Mouse (Mus musculus): ENCODE results near the gene Meig1. TPM values are rescaled to one million over a fixed set of nuclear protein-coding genes. Genes with fewer than 3 reads are reported as not detected.
A peak's percentile ranks its signal among the peaks of the same experiment; 100 is the strongest.
"Not testable (repeated sequence)": the region's sequence is repeated elsewhere in the genome, so short reads cannot be mapped to it uniquely, and the experiment has no call there.

Meig1 gene
- polyA plus RNA-seq, 1 experiment from 2014 or later: 6.3 TPM

- Histone ChIP-seq H3K9ac (ENCODE audit: low read length) (peak overlapping the region; percentile 67), H3K36me3 (ENCODE audit: control insufficient read depth, insufficient read depth, low read length) (peaks cover 3% of the 10 kb centered on the region; the same call in 1 of the 2 replicates), H3K9me3 (replicated peaks; ENCODE audit: control insufficient read depth, low read length) (no peaks in the 10 kb centered on the region), H3K27ac (ENCODE audit: low read depth, low read length) (no peak overlapping the region), H3K4me3 (ENCODE audit: low read depth, low read length) (peak overlapping the region; percentile 71), H3K27me3 (replicated peaks; ENCODE audit: control insufficient read depth, insufficient read depth, low read length) (no peaks in the 10 kb centered on the region), H3K4me2 (ENCODE audit: low read length) (peak overlapping the region; percentile 90), H3K4me1 (ENCODE audit: control insufficient read depth, insufficient read depth, low read length) (peaks cover 8% of the 10 kb centered on the region)
- peak; percentile 13 for DNase-seq (ENCODE audit: low spot score)
- no peak for ATAC-seq
- WGBS: 10% methylated on average over 9 of the region's 10 CpGs
Observed at GRCm38 (mm10) chr2:3424579-3424910, 2.1 kb upstream of the Meig1 start.

- peak within 1 kb of the TSS; percentile 90 for H3K4me2 ChIP-seq (ENCODE audit: low read length)
- peak within 1 kb of the TSS; percentile 71 for H3K4me3 ChIP-seq (ENCODE audit: low read depth, low read length)
- H3K9ac ChIP-seq (ENCODE audit: low read length): peak within 1 kb of the TSS; percentile 67
- H3K27ac ChIP-seq (ENCODE audit: low read depth, low read length): no peak within 1 kb of the TSS
- H3K36me3 ChIP-seq (ENCODE audit: control insufficient read depth, insufficient read depth, low read length): peaks cover 3% of the 10 kb centered on the region; the same call in 1 of the 2 replicates
- 1% methylated on average over 29 of the region's 29 CpGs for WGBS
- DNase-seq (ENCODE audit: low spot score) (peak; percentile 96), ATAC-seq (peak; percentile 99)
- no peaks in the 10 kb centered on the region for H3K27me3 ChIP-seq (replicated peaks; ENCODE audit: control insufficient read depth, insufficient read depth, low read length)
- peaks cover 8% of the 10 kb centered on the region for H3K4me1 ChIP-seq (ENCODE audit: control insufficient read depth, insufficient read depth, low read length)
- no peaks in the 10 kb centered on the region for H3K9me3 ChIP-seq (replicated peaks; ENCODE audit: control insufficient read depth, low read length)
Observed at GRCm38 (mm10) chr2:3423841-3424578, 1.6 kb upstream of the Meig1 start, which contains the start of gene Dclre1c. TSS of gene Dclre1c (plus strand) at chr2:3424131.

- no peak overlapping the region for H3K27ac ChIP-seq (ENCODE audit: low read depth, low read length)
- no peaks in the 10 kb centered on the region for H3K9me3 ChIP-seq (replicated peaks; ENCODE audit: control insufficient read depth, low read length)
- 0 out of 2 replicates have a peak, but pooled peaks cover 5% of the 10 kb centered on the region for H3K27me3 ChIP-seq (replicated peaks; ENCODE audit: control insufficient read depth, insufficient read depth, low read length)
- ATAC-seq: no peak
- no peak overlapping the region for H3K4me3 ChIP-seq (ENCODE audit: low read depth, low read length)
- no peak overlapping the region for H3K9ac ChIP-seq (ENCODE audit: low read length)
- H3K4me1 ChIP-seq (ENCODE audit: control insufficient read depth, insufficient read depth, low read length): peaks cover 8% of the 10 kb centered on the region
- WGBS: 41% methylated on average over 4 of the region's 4 CpGs
- H3K36me3 ChIP-seq (ENCODE audit: control insufficient read depth, insufficient read depth, low read length): no peaks in the 10 kb centered on the region
- peak; percentile 16 for DNase-seq (ENCODE audit: low spot score)
- no peak overlapping the region for H3K4me2 ChIP-seq (ENCODE audit: low read length)
Observed at GRCm38 (mm10) chr2:3420157-3420556, 2.3 kb downstream of the Meig1 start.

- Histone ChIP-seq H3K27ac (ENCODE audit: low read depth, low read length) (no peak overlapping the region), H3K4me2 (ENCODE audit: low read length) (peak overlapping the region; percentile 68), H3K27me3 (replicated peaks; ENCODE audit: control insufficient read depth, insufficient read depth, low read length) (0 out of 2 replicates have a peak, but pooled peaks cover 5% of the 10 kb centered on the region), H3K4me1 (ENCODE audit: control insufficient read depth, insufficient read depth, low read length) (peaks cover 2% of the 10 kb centered on the region; the same call in 1 of the 2 replicates), H3K9ac (ENCODE audit: low read length) (peak overlapping the region; percentile 53), H3K4me3 (ENCODE audit: low read depth, low read length) (peak overlapping the region; percentile 51), H3K9me3 (replicated peaks; ENCODE audit: control insufficient read depth, low read length) (no peaks in the 10 kb centered on the region), H3K36me3 (ENCODE audit: control insufficient read depth, insufficient read depth, low read length) (no peaks in the 10 kb centered on the region)
- DNase-seq (ENCODE audit: low spot score) (peak; percentile 96), ATAC-seq (peak; percentile 94)
- WGBS: 1% methylated on average over 38 of the region's 38 CpGs
Observed at GRCm38 (mm10) chr2:3418883-3419431, 3.5 kb downstream of the Meig1 start.

GRCm38 (mm10) chr2:3415676-3416075 is 6.8 kb downstream of the Meig1 start:
- WGBS: 57% methylated on average over 1 of the region's 1 CpGs
- Histone ChIP-seq H3K4me2 (ENCODE audit: low read length) (no peak overlapping the region), H3K4me3 (ENCODE audit: low read depth, low read length) (no peak overlapping the region), H3K36me3 (ENCODE audit: control insufficient read depth, insufficient read depth, low read length) (no peaks in the 10 kb centered on the region), H3K27ac (ENCODE audit: low read depth, low read length) (no peak overlapping the region), H3K27me3 (replicated peaks; ENCODE audit: control insufficient read depth, insufficient read depth, low read length) (0 out of 2 replicates have a peak, but pooled peaks cover 5% of the 10 kb centered on the region), H3K4me1 (ENCODE audit: control insufficient read depth, insufficient read depth, low read length) (peaks cover 2% of the 10 kb centered on the region; the same call in 1 of the 2 replicates), H3K9me3 (replicated peaks; ENCODE audit: control insufficient read depth, low read length) (no peaks in the 10 kb centered on the region), H3K9ac (ENCODE audit: low read length) (no peak overlapping the region)
- DNase-seq (ENCODE audit: low spot score) (no peak), ATAC-seq (no peak)

GRCm38 (mm10) chr2:3414241-3414640 is 8.2 kb downstream of the Meig1 start:
- Histone ChIP-seq H3K36me3 (ENCODE audit: control insufficient read depth, insufficient read depth, low read length) (no peaks in the 10 kb centered on the region), H3K4me1 (ENCODE audit: control insufficient read depth, insufficient read depth, low read length) (no peaks in the 10 kb centered on the region), H3K4me3 (ENCODE audit: low read depth, low read length) (no peak overlapping the region), H3K9me3 (replicated peaks; ENCODE audit: control insufficient read depth, low read length) (no peaks in the 10 kb centered on the region), H3K9ac (ENCODE audit: low read length) (no peak overlapping the region), H3K4me2 (ENCODE audit: low read length) (no peak overlapping the region), H3K27me3 (replicated peaks; ENCODE audit: control insufficient read depth, insufficient read depth, low read length) (0 out of 2 replicates have a peak, but pooled peaks cover 5% of the 10 kb centered on the region), H3K27ac (ENCODE audit: low read depth, low read length) (no peak overlapping the region)
- DNase-seq (ENCODE audit: low spot score) (peak; percentile 76), ATAC-seq (no peak)
- 25% methylated on average over 4 of the region's 4 CpGs for WGBS

- 82% methylated on average over 7 of the region's 7 CpGs for WGBS
- H3K4me1 ChIP-seq (ENCODE audit: control insufficient read depth, insufficient read depth, low read length): no peaks in the 10 kb centered on the region
Observed at GRCm38 (mm10) chr2:3407756-3408155, 14.7 kb downstream of the Meig1 start.

GRCm38 (mm10) chr2:3405981-3406380 is 16.5 kb downstream of the Meig1 start:
- WGBS: 83% methylated on average over 4 of the region's 4 CpGs
- Histone ChIP-seq H3K4me2 (ENCODE audit: low read length) (no peak overlapping the region), H3K36me3 (ENCODE audit: control insufficient read depth, insufficient read depth, low read length) (no peaks in the 10 kb centered on the region), H3K9ac (ENCODE audit: low read length) (no peak overlapping the region), H3K9me3 (replicated peaks; ENCODE audit: control insufficient read depth, low read length) (no peaks in the 10 kb centered on the region), H3K4me1 (ENCODE audit: control insufficient read depth, insufficient read depth, low read length) (no peaks in the 10 kb centered on the region), H3K4me3 (ENCODE audit: low read depth, low read length) (no peak overlapping the region), H3K27me3 (replicated peaks; ENCODE audit: control insufficient read depth, insufficient read depth, low read length) (no peaks in the 10 kb centered on the region), H3K27ac (ENCODE audit: low read depth, low read length) (no peak overlapping the region)
- ATAC-seq (no peak), DNase-seq (ENCODE audit: low spot score) (no peak)

More at GRCm38 (mm10) chr2:3407756-3408155, 14.7 kb downstream of the Meig1 start:
- ATAC-seq: no peak
- Histone ChIP-seq H3K36me3 (ENCODE audit: control insufficient read depth, insufficient read depth, low read length) (no peaks in the 10 kb centered on the region), H3K4me2 (ENCODE audit: low read length) (no peak overlapping the region), H3K27ac (ENCODE audit: low read depth, low read length) (no peak overlapping the region), H3K4me3 (ENCODE audit: low read depth, low read length) (no peak overlapping the region), H3K9ac (ENCODE audit: low read length) (no peak overlapping the region), H3K9me3 (replicated peaks; ENCODE audit: control insufficient read depth, low read length) (no peaks in the 10 kb centered on the region), H3K27me3 (replicated peaks; ENCODE audit: control insufficient read depth, insufficient read depth, low read length) (no peaks in the 10 kb centered on the region)
- no peak for DNase-seq (ENCODE audit: low spot score)

GRCm38 (mm10) chr2:3397110-3397509 is 25.3 kb downstream of the Meig1 start, which contains the start of gene Olah:
TSS of gene Olah (minus strand) at chr2:3397210.
- DNase-seq (ENCODE audit: low spot score); H3K36me3 ChIP-seq (ENCODE audit: control insufficient read depth, insufficient read depth, low read length); H3K9me3 ChIP-seq (replicated peaks; ENCODE audit: control insufficient read depth, low read length); H3K9ac ChIP-seq (ENCODE audit: low read length); H3K27ac ChIP-seq (ENCODE audit: low read depth, low read length); H3K4me2 ChIP-seq (ENCODE audit: low read length); H3K27me3 ChIP-seq (replicated peaks; ENCODE audit: control insufficient read depth, insufficient read depth, low read length); ATAC-seq; H3K4me3 ChIP-seq (ENCODE audit: low read depth, low read length); H3K4me1 ChIP-seq (ENCODE audit: control insufficient read depth, insufficient read depth, low read length): not testable (repeated sequence)
- WGBS: 64% methylated on average over 10 of the region's 10 CpGs
